Mouse (Mus musculus) stomach, postnatal 0 days (tissue): Measurements from ENCODE around the gene Prss8. TPM values are rescaled to one million over a fixed set of nuclear protein-coding genes. Genes with fewer than 3 reads are reported as not detected.

ENCODE experiments used
- ATAC-seq: fragments of 200-750 bp; cut with Nextera tagmentation; 2 replicates; pipeline ENCODE4 v1.8.0; 2017; ENCODE audit not compliant: low FRiP score, low TSS enrichment
- DNase-seq: peaks from one replicate; pipeline ENCODE4 v3.0.0-alpha.2; 2016; ENCODE audit warnings: low spot score
- H3K27ac ChIP-seq: fragments of 300-500 bp; sonication (generic); replicated peaks from 2 replicates; pipeline ENCODE4 v1.5.1; 2014; ENCODE audit warnings: mild to moderate bottlenecking, control low read depth
- H3K27me3 ChIP-seq: fragments of 300-500 bp; sonication (generic); 2 replicates; pipeline ENCODE4 v1.6.1; 2014; ENCODE audit warnings: low read length; ENCODE audit not compliant: control insufficient read depth, insufficient read depth
- H3K36me3 ChIP-seq: fragments of 300-500 bp; sonication (generic); 2 replicates; pipeline ENCODE4 v1.6.1; 2014; ENCODE audit warnings: low read length, mixed read lengths; ENCODE audit not compliant: control insufficient read depth, insufficient read depth
- H3K4me1 ChIP-seq: fragments of 300-500 bp; sonication (generic); replicated peaks from 2 replicates; pipeline ENCODE4 v1.6.1; 2014; ENCODE audit warnings: antibody characterized with exemption; ENCODE audit not compliant: control insufficient read depth, insufficient read depth
- H3K4me2 ChIP-seq: fragments of 300-500 bp; sonication (generic); replicated peaks from 2 replicates; pipeline ENCODE4 v1.6.1; 2014; ENCODE audit warnings: low read depth, mild to moderate bottlenecking, control low read depth, moderate library complexity
- H3K4me3 ChIP-seq: fragments of 300-500 bp; sonication (generic); 2 replicates; pipeline ENCODE4 v1.5.1; 2014; ENCODE audit warnings: low read depth, low read length, control low read depth
- H3K9ac ChIP-seq: fragments of 300-500 bp; sonication (generic); 2 replicates; pipeline ENCODE4 v1.6.1; 2014; ENCODE audit warnings: mild to moderate bottlenecking, low read length, control low read depth, mixed read lengths
- H3K9me3 ChIP-seq: fragments of 300-500 bp; sonication (generic); 2 replicates; pipeline ENCODE4 v1.6.1; 2016; ENCODE audit warnings: low read length; ENCODE audit not compliant: control insufficient read depth
- CTCF ChIP-seq: IDR thresholded peaks from 2 replicates; pipeline ENCODE4 v1.5.1; 2016; ENCODE audit warnings: antibody characterized with exemption, low read depth, mild to moderate bottlenecking, moderate library complexity
- EP300 ChIP-seq: optimal IDR thresholded peaks from 2 replicates; pipeline ENCODE3; 2016; ENCODE audit warnings: antibody characterized with exemption
- WGBS: fragments of 180-500 bp; shearing (Covaris S2); extraction: QIAGEN DNeasy Blood & Tissue Kit; methylation state at CpG from one replicate; pipeline ENCODE4 v1.1.7; 2014; 5-methylcytosine and 5-hydroxymethylcytosine counted together
- polyA plus RNA-seq: library from polyadenylated mRNA; unstranded; fragments of >200 nt; fragmentation: Nextera tagmentation; extraction: Ambion mirVana; gene quantifications from 2 replicates; pipeline ENCODE4 v1.2.1, GENCODE M21; 2015

Prss8 gene
- polyA plus RNA-seq, 1 experiment from 2014 or later, result 77.4 TPM

GRCm38 (mm10) chr7:127886551-127886950, 43.4 kb downstream of the Prss8 start:
- TF ChIP-seq EP300 (no peak), CTCF (no peak)
- no peak overlapping the region for H3K27ac ChIP-seq
- DNase-seq (no peak), ATAC-seq (no peak)
- no peaks in the 10 kb centered on the region for H3K4me1 ChIP-seq
- no peaks in the 10 kb centered on the region for H3K9me3 ChIP-seq
- H3K4me3 ChIP-seq, result no peak overlapping the region
- 90% methylated on average over 6 of the region's 6 CpGs for WGBS
- no peaks in the 10 kb centered on the region for H3K27me3 ChIP-seq
- no peak overlapping the region for H3K4me2 ChIP-seq
- H3K36me3 ChIP-seq, result peaks cover 16% of the 10 kb centered on the region; the same call in 1 of the 2 replicates
- no peak overlapping the region for H3K9ac ChIP-seq

DNA sequence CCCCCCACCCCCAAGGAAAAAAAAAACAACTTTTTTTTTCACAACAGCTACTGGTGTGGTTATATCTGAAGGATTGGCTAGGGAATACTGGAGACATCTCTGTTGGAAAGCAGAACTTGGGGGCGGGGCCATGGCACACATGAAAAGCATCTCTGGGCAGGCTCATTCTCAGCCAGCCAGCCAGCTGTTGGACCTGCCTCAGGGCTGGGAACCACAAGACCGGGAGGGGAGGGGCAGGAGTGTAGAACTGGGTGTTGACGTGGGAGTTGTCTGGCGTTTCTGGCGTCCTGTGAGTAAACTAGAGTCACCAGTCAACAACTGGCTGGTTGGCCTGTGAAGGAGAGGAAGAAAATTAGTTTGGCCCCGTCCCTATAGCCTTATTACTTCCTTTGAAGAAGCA, 44.0 kb downstream of the Prss8 start:
- H3K9ac ChIP-seq, result no peak overlapping the region
- no peak overlapping the region for H3K4me2 ChIP-seq
- no peak overlapping the region for H3K27ac ChIP-seq
- no peaks in the 10 kb centered on the region for H3K9me3 ChIP-seq
- H3K36me3 ChIP-seq, result peaks cover 22% of the 10 kb centered on the region; the same call in 1 of the 2 replicates
- no peaks in the 10 kb centered on the region for H3K4me1 ChIP-seq
- DNase-seq (peak; percentile 64), ATAC-seq (peak; percentile 36; the same call in 1 of the 2 replicates)
- no peak overlapping the region for H3K4me3 ChIP-seq
- TF ChIP-seq CTCF, result no peak
- TF ChIP-seq EP300, result no peak
- H3K27me3 ChIP-seq, result no peaks in the 10 kb centered on the region
- 42% methylated on average over 6 of the region's 6 CpGs for WGBS

- H3K4me2 ChIP-seq, result no peak overlapping the region
- H3K27me3 ChIP-seq, result no peaks in the 10 kb centered on the region
- no peak overlapping the region for H3K9ac ChIP-seq
- WGBS, result 82% methylated on average over 12 of the region's 12 CpGs
- H3K4me3 ChIP-seq, result no peak overlapping the region
- TF ChIP-seq EP300 (no peak), CTCF (no peak)
- ATAC-seq, result no peak
- H3K27ac ChIP-seq, result no peak overlapping the region
- 0 out of 2 replicates have a peak, but pooled peaks cover 3% of the 10 kb centered on the region for H3K4me1 ChIP-seq
- no peaks in the 10 kb centered on the region for H3K9me3 ChIP-seq
- peaks cover 36% of the 10 kb centered on the region for H3K36me3 ChIP-seq
- no peak for DNase-seq
Observed at GRCm38 (mm10) chr7:127880431-127880830, 49.5 kb downstream of the Prss8 start.

GRCm38 (mm10) chr7:127879301-127879700, 50.6 kb downstream of the Prss8 start:
- no peak for ATAC-seq
- no peak for DNase-seq
- TF ChIP-seq EP300 (no peak), CTCF (no peak)
- H3K4me2 ChIP-seq, result no peak overlapping the region
- no peak overlapping the region for H3K9ac ChIP-seq
- 96% methylated on average over 9 of the region's 9 CpGs for WGBS
- no peak overlapping the region for H3K27ac ChIP-seq
- 0 out of 2 replicates have a peak, but pooled peaks cover 3% of the 10 kb centered on the region for H3K4me1 ChIP-seq
- H3K36me3 ChIP-seq, result peaks cover 33% of the 10 kb centered on the region
- no peaks in the 10 kb centered on the region for H3K27me3 ChIP-seq
- H3K4me3 ChIP-seq, result no peak overlapping the region
- no peaks in the 10 kb centered on the region for H3K9me3 ChIP-seq

- Histone ChIP-seq H3K4me3 (peak within 1 kb of the TSS; percentile 97), H3K9me3 (no peaks in the 10 kb centered on the region), H3K4me2 (peak within 1 kb of the TSS; percentile 68), H3K27me3 (no peaks in the 10 kb centered on the region), H3K36me3 (peaks cover 28% of the 10 kb centered on the region), H3K27ac (peak within 1 kb of the TSS; percentile 97), H3K4me1 (0 out of 2 replicates have a peak, but pooled peaks cover 3% of the 10 kb centered on the region), H3K9ac (peak within 1 kb of the TSS; percentile 94)
- ATAC-seq (peak; percentile 79), DNase-seq (peak; percentile 92)
- no peak; the same call in 1 of the 2 replicates for TF ChIP-seq CTCF
- TF ChIP-seq EP300, result peak; percentile 67
- WGBS, result 0% methylated on average over 60 of the region's 60 CpGs
Observed at GRCm38 (mm10) chr7:127876467-127877348, 53.2 kb downstream of the Prss8 start, which contains the start of gene Zfp668. Zfp668 (minus strand) TSS chr7:127876828.

GRCm38 (mm10) chr7:127876041-127876466, 53.9 kb downstream of the Prss8 start, which contains the start of gene Zfp646:
Zfp646 (plus strand) TSS chr7:127876221.
- Histone ChIP-seq H3K27ac (peak within 1 kb of the TSS; percentile 97), H3K27me3 (no peaks in the 10 kb centered on the region), H3K4me3 (peak within 1 kb of the TSS; percentile 97), H3K36me3 (peaks cover 22% of the 10 kb centered on the region), H3K4me2 (peak within 1 kb of the TSS; percentile 68), H3K9ac (peak within 1 kb of the TSS; percentile 94), H3K4me1 (0 out of 2 replicates have a peak, but pooled peaks cover 3% of the 10 kb centered on the region), H3K9me3 (no peaks in the 10 kb centered on the region)
- DNase-seq, result peak; percentile 93
- TF ChIP-seq EP300, result no peak
- TF ChIP-seq CTCF, result no peak
- peak; percentile 89 for ATAC-seq
- WGBS, result under 1% methylated on average over 40 of the region's 41 CpGs

Other genes starting within 250 kb of the Prss8 start
- gene Bcl7c, start 221.2 kb downstream of the Prss8 start, polyA plus RNA-seq, result 42.2 and 46.8 TPM in 2 replicates
- gene Ctf1, start 217.4 kb downstream of the Prss8 start, polyA plus RNA-seq, result 13.4 and 14.5 TPM in 2 replicates
- 0.08 and 0.13 TPM in 2 replicates for gene Ctf2, start 197.9 kb downstream of the Prss8 start, polyA plus RNA-seq
- 1.1 and 1.9 TPM in 2 replicates for gene Fbxl19, start 185.6 kb downstream of the Prss8 start, polyA plus RNA-seq
- gene Orai3, start 160.3 kb downstream of the Prss8 start, polyA plus RNA-seq, result 18.6 and 20.0 TPM in 2 replicates
- gene Setd1a, start 153.4 kb downstream of the Prss8 start, polyA plus RNA-seq, result 6.9 and 8.0 TPM in 2 replicates
- gene Gm49388, start 144.5 kb downstream of the Prss8 start, polyA plus RNA-seq, result not detected in 2 replicates
- gene Hsd3b7, start 129.5 kb downstream of the Prss8 start, polyA plus RNA-seq, result 31.7 and 32.3 TPM in 2 replicates
- 28.4 and 28.8 TPM in 2 replicates for gene Stx4a, start 105.8 kb downstream of the Prss8 start, polyA plus RNA-seq
- gene Stx1b, start 105.6 kb downstream of the Prss8 start, polyA plus RNA-seq, result 0.80 and 1.2 TPM in 2 replicates
- gene Zfp646, start 53.9 kb downstream of the Prss8 start, polyA plus RNA-seq, result 3.6 and 3.8 TPM in 2 replicates
- gene Zfp668, start 53.3 kb downstream of the Prss8 start, polyA plus RNA-seq, result 6.5 and 6.6 TPM in 2 replicates
- gene Prss53, start 39.1 kb downstream of the Prss8 start, polyA plus RNA-seq, result 0.23 and 0.35 TPM in 2 replicates
- gene Gm21974, start 34.6 kb downstream of the Prss8 start, polyA plus RNA-seq, result not detected in 2 replicates
- 123 and 130 TPM in 2 replicates for gene Vkorc1, start 34.5 kb downstream of the Prss8 start, polyA plus RNA-seq
- 102 and 106 TPM in 2 replicates for gene Bckdk, start 26.0 kb downstream of the Prss8 start, polyA plus RNA-seq
- gene Kat8, start 17.6 kb downstream of the Prss8 start, polyA plus RNA-seq, result 15.1 and 16.6 TPM in 2 replicates
- gene Prss36, start 16.6 kb upstream of the Prss8 start, polyA plus RNA-seq, result 9.1 and 9.7 TPM in 2 replicates
- gene Fus, start 37.4 kb upstream of the Prss8 start, polyA plus RNA-seq, result 124 and 130 TPM in 2 replicates
- gene Pycard, start 63.8 kb upstream of the Prss8 start, polyA plus RNA-seq, result 266 and 273 TPM in 2 replicates
- gene Trim72, start 73.8 kb upstream of the Prss8 start, polyA plus RNA-seq, result 0.38 and 0.52 TPM in 2 replicates
- 0.91 and 0.99 TPM in 2 replicates for gene Itgam, start 132.5 kb upstream of the Prss8 start, polyA plus RNA-seq
- gene Gm49368, start 132.6 kb upstream of the Prss8 start, polyA plus RNA-seq, result not detected in 2 replicates
- gene Itgax, start 199.4 kb upstream of the Prss8 start, polyA plus RNA-seq, result 0.19 and 0.22 TPM in 2 replicates
- not detected in 2 replicates for gene Itgad, start 224.3 kb upstream of the Prss8 start, polyA plus RNA-seq